Comparison of ENCODE assay signal across 9 mouse cellular contexts in the genomic region with DNA sequence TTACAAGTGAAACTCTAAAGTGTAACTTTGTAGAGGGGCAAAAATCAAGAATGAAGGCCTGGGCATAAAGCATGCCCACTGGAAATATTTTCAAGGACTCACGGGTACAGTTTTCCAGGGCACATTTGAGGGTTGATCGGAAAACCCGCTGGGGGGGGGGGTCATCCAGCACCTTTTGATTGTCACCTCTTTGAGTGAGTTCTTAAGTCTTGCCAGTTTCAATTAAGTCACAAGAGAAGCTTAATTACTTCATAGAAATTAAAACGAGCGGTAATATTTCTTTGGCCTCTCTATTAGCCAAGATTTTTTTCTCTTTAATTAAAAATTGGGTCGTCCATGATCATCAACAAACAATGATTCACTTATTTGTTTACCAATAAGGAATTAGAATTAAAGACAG.
A peak's percentile ranks its signal among the peaks of the same experiment; 100 is the strongest.
DNase-seq lines count a peak whose midpoint lies in the region; ATAC-seq and TF ChIP-seq lines count a peak whose summit lies in the region.
"Had no signal": no experiment of that assay in that cellular context is flagged by ENCODE, and none has a peak within 500 bp of the region (broad histone marks: within the 10 kb centered on the region; RNA-seq: fewer than 3 reads in every experiment).

No protein-coding gene starts in this region.

- H3K27me3 ChIP-seq in kidney, postnatal 0 days (ENCODE audit: insufficient read depth, low read length): no peaks in the 10 kb centered on the region
- H3K27me3 ChIP-seq in embryonic facial prominence, embryonic 12.5 days: 0 out of 2 replicates have a peak, but pooled peaks cover 4% of the 10 kb centered on the region
- no peaks in the 10 kb centered on the region for H3K27me3 ChIP-seq in hindbrain, embryonic 13.5 days
- no peaks in the 10 kb centered on the region for H3K27me3 ChIP-seq in midbrain, embryonic 12.5 days
- H3K27me3 ChIP-seq: lung, embryonic 15.5 days had no signal

- H3K4me1 ChIP-seq in kidney, postnatal 0 days (replicated peaks; ENCODE audit: insufficient read depth, low read length): 0 out of 2 replicates have a peak, but pooled peaks cover 9% of the 10 kb centered on the region
- peaks cover 62% of the 10 kb centered on the region for H3K4me1 ChIP-seq in embryonic facial prominence, embryonic 12.5 days
- H3K4me1 ChIP-seq in hindbrain, embryonic 13.5 days (replicated peaks): peaks cover 82% of the 10 kb centered on the region
- peaks cover 82% of the 10 kb centered on the region for H3K4me1 ChIP-seq in midbrain, embryonic 12.5 days

- peak overlapping the region; percentile 74 for H3K27ac ChIP-seq in kidney, postnatal 0 days
- peak overlapping the region; percentile 18 for H3K27ac ChIP-seq in embryonic facial prominence, embryonic 12.5 days
- H3K27ac ChIP-seq in hindbrain, embryonic 13.5 days: peak overlapping the region; percentile 79
- H3K27ac ChIP-seq in midbrain, embryonic 12.5 days (replicated peaks): peak overlapping the region; percentile 94
- H3K27ac ChIP-seq: lung, embryonic 15.5 days had no signal

- 60% methylated on average over 6 of the region's 6 CpGs for WGBS in kidney, postnatal 0 days
- WGBS in embryonic facial prominence, embryonic 12.5 days: 37% methylated on average over 6 of the region's 6 CpGs
- WGBS in hindbrain, embryonic 13.5 days: 25% methylated on average over 6 of the region's 6 CpGs
- WGBS in midbrain, embryonic 12.5 days: 18% methylated on average over 6 of the region's 6 CpGs

- no peak for TF ChIP-seq CTCF in kidney, postnatal 0 days (IDR thresholded peaks at IDR 0.05; ENCODE audit: low read depth)

- DNase-seq in kidney, postnatal 0 days (ENCODE audit: low spot score): no peak
- DNase-seq in kidney, adult 8-10 months: no peak
- no peak for DNase-seq in layer of hippocampus, postnatal 14 days (ENCODE audit: low spot score in 2 of 2)
- DNase-seq in spleen, postnatal 10 days (ENCODE audit: low spot score in 2 of 2): no peak

- no peak for ATAC-seq in kidney, postnatal 0 days (replicated peaks; ENCODE audit: low FRiP score, low read depth)
- ATAC-seq in embryonic facial prominence, embryonic 12.5 days (ENCODE audit: insufficient number of reproducible peaks, insufficient read depth, low FRiP score, low TSS enrichment): no peak
- no peak for ATAC-seq in hindbrain, embryonic 13.5 days (ENCODE audit: low FRiP score)
- no peak for ATAC-seq in midbrain, embryonic 12.5 days (ENCODE audit: low FRiP score, low read depth)
- no peak for ATAC-seq in erythroid progenitor cell, adult 5-6 weeks (replicated peaks; ENCODE audit: low FRiP score, poor library complexity, severe bottlenecking)

- no peak overlapping the region for H3K4me3 ChIP-seq in kidney, postnatal 0 days (replicated peaks; ENCODE audit: low read depth, low read length)
- no peak overlapping the region for H3K4me3 ChIP-seq in embryonic facial prominence, embryonic 12.5 days
- no peak overlapping the region for H3K4me3 ChIP-seq in hindbrain, embryonic 13.5 days
- peak overlapping the region; percentile 21; the same call in 1 of the 2 replicates for H3K4me3 ChIP-seq in midbrain, embryonic 12.5 days
- H3K4me3 ChIP-seq: lung, embryonic 15.5 days had no signal

- no peaks in the 10 kb centered on the region for H3K36me3 ChIP-seq in kidney, postnatal 0 days (ENCODE audit: insufficient read depth, low read length)
- no peaks in the 10 kb centered on the region for H3K36me3 ChIP-seq in embryonic facial prominence, embryonic 12.5 days
- no peaks in the 10 kb centered on the region for H3K36me3 ChIP-seq in hindbrain, embryonic 13.5 days
- H3K36me3 ChIP-seq in midbrain, embryonic 12.5 days: no peaks in the 10 kb centered on the region
- H3K36me3 ChIP-seq: lung, embryonic 15.5 days had no signal

- no peaks in the 10 kb centered on the region for H3K9me3 ChIP-seq in kidney, postnatal 0 days (replicated peaks; ENCODE audit: low read length)
- H3K9me3 ChIP-seq in embryonic facial prominence, embryonic 12.5 days: no peaks in the 10 kb centered on the region
- H3K9me3 ChIP-seq in hindbrain, embryonic 13.5 days: no peaks in the 10 kb centered on the region
- no peaks in the 10 kb centered on the region for H3K9me3 ChIP-seq in midbrain, embryonic 12.5 days
- H3K9me3 ChIP-seq: lung, embryonic 15.5 days had no signal

- H3K9ac ChIP-seq in kidney, postnatal 0 days (ENCODE audit: low read depth, low read length): 0 out of 2 replicates have a peak overlapping the region, but pooled peaks have one; percentile 31
- H3K9ac ChIP-seq in embryonic facial prominence, embryonic 12.5 days: no peak overlapping the region
- H3K9ac ChIP-seq in hindbrain, embryonic 13.5 days: 0 out of 2 replicates have a peak overlapping the region, but pooled peaks have one; percentile 29
- H3K9ac ChIP-seq in midbrain, embryonic 12.5 days (replicated peaks): peak overlapping the region; percentile 46; the same call in 1 of the 2 replicates
- H3K9ac ChIP-seq: lung, embryonic 15.5 days had no signal

- peak overlapping the region; percentile 51 for H3K4me2 ChIP-seq in kidney, postnatal 0 days (ENCODE audit: low read length)
- H3K4me2 ChIP-seq in embryonic facial prominence, embryonic 12.5 days (replicated peaks): peak overlapping the region; percentile 18
- H3K4me2 ChIP-seq in hindbrain, embryonic 13.5 days: peak overlapping the region; percentile 51
- H3K4me2 ChIP-seq in midbrain, embryonic 12.5 days (replicated peaks): peak overlapping the region; percentile 47

Comparison
In these comparisons a context has a peak if more than half of its experiments do, and no peak if none do; other contexts are left out.
1. H3K27ac ChIP-seq: peak in every context shown above with its lines; median percentile 94 in midbrain, embryonic 12.5 days; 79 in hindbrain, embryonic 13.5 days; 74 in kidney, postnatal 0 days; 18 in embryonic facial prominence, embryonic 12.5 days.